Mouse (Mus musculus) brain, embryonic 14.5 days (tissue): ENCODE measurements around the gene Mex3b. TPM values are rescaled to one million over a fixed set of nuclear protein-coding genes. Genes with fewer than 3 reads are reported as not detected.
A peak's percentile ranks its signal among the peaks of the same experiment; 100 is the strongest.

Experiments used
- DNase-seq: peaks from one replicate; pipeline ENCODE4 v3.0.0-alpha.2; 2011; ENCODE audit warnings: low read depth
- CTCF ChIP-seq: fragments of 200-500 bp; IDR thresholded peaks from 2 replicates; pipeline ENCODE4 v1.5.1; 2012; ENCODE audit warnings: inconsistent platforms, mild to moderate bottlenecking, moderate library complexity, borderline replicate concordance; ENCODE audit not compliant: insufficient read depth, insufficient read length; ENCODE audit errors: extremely low read depth
- POLR2A ChIP-seq: fragments of 200-500 bp; IDR thresholded peaks from 2 replicates; pipeline ENCODE4 v1.6.1; 2012; ENCODE audit warnings: mild to moderate bottlenecking, inconsistent platforms, borderline replicate concordance; ENCODE audit not compliant: poor library complexity, insufficient read depth, insufficient read length, severe bottlenecking; ENCODE audit errors: extremely low read depth
- polyA plus RNA-seq: library from polyadenylated mRNA; depleted of rRNA; stranded (reverse); fragments of >200 nt; gene quantifications from 2 replicates; pipeline ENCODE4 v1.2.3, GENCODE M21; 2012

The Mex3b gene
- polyA plus RNA-seq, 1 experiment = 154 TPM

DNA sequence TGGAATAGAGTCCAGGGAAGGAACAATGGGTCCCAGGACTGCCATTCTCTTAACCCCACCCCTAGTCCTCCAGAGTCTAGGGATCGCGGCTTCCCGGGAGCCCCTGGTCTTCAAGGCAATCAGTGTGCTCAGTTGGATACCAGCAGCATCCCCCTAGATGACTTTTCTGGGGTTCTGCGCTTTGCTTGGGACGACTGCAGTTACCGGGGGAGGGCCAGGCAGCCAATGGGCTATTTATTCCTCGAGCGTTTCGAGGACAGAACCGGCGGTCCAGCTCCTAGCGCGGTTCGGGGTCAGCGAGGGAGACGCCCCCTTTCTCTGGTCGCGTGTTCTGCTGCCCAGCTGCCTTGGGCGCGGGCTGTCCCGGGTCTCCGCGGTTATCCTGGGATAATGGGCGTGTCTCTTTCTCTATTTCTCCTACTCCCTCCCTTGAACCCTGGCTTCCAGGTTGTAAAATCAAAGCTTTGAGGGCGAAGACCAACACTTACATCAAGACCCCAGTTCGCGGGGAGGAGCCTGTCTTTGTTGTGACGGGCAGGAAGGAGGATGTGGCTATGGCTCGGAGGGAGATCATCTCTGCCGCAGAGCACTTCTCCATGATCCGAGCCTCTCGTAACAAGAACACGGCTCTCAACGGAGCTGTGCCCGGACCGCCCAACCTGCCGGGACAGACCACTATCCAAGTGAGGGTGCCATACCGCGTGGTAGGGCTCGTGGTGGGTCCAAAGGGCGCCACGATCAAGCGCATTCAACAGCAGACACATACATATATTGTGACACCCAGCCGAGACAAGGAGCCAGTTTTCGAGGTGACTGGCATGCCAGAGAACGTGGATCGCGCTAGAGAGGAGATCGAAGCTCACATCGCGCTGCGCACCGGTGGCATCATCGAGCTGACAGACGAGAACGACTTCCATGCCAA lies 1.4 kb downstream of the Mex3b start:
- TF ChIP-seq CTCF (no peak), POLR2A (no peak)

DNA sequence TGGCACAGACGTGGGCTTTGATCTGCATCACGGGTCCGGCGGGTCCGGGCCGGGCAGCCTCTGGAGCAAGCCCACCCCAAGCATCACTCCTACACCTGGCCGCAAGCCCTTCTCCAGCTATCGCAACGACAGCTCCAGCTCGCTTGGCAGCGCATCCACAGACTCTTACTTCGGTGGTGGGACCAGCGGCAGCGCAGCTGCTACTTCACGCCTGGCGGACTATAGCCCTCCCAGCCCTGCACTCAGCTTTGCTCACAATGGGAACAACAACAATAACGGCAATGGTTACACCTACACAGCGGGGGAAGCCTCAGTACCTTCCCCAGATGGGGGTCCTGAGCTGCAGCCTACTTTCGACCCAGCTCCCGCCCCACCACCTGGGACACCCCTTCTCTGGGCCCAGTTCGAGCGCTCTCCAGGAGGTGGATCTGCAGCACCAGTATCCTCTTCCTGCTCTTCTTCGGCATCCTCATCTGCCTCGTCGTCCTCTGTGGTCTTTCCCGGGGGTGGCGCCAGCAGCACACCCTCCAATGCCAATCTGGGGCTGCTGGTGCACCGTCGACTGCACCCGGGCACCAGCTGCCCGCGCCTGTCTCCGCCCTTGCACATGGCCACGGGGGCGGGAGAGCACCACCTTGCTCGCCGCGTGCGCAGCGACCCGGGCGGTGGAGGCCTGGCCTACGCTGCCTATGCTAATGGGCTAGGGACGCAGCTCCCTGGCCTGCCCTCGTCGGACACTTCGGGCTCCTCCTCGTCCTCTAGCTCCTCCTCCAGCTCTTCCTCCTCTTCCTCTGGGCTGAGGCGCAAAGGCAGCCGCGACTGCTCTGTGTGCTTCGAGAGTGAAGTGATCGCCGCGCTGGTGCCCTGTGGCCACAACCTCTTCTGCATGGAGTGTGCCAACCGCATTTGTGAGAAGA lies 2.4 kb downstream of the Mex3b start:
- TF ChIP-seq POLR2A (no peak), CTCF (no peak)
- DNase-seq = peak; percentile 74

More for the DNA sequence above, 1.4 kb downstream of the Mex3b start:
- DNase-seq = peak; percentile 89

DNA sequence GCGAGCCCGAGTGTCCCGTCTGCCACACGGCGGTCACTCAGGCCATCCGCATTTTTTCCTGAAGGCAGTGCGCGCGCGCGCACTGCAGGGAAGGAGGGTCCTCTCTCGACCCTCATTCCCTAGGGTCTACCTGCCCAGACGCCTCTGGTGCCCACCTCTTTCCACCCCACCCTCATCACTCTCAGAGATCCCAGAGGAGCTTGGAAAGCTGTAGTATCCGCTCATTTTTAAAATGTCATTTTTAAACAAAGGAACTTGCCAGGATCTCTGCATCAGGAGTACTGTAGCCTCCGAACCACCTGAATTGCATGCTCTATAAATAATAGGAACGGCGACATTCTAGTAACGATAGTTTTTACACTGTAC lies 3.0 kb downstream of the Mex3b start:
- no peak for DNase-seq
- TF ChIP-seq CTCF = no peak
- no peak for TF ChIP-seq POLR2A

DNA sequence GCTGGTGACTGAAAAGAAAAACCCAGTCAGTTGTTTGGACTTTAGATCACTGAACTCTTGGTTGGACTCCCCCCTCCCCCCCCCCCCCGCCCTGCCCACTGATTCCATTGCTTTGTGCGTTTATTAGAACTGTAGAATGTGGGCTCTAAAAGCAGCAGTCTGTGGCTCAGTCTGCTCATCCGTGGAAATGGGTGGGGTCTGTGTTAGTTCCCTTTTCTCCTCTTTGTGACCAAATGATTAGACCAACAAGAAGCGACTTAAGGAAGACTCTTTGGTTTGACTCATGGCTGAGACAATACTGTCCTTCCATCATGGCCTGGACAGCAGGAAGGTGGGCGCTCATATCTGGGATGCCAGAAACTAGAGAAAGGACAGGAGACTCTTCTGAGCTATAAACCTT lies 9.4 kb downstream of the Mex3b start:
- no peak for TF ChIP-seq CTCF
- no peak for DNase-seq

DNA sequence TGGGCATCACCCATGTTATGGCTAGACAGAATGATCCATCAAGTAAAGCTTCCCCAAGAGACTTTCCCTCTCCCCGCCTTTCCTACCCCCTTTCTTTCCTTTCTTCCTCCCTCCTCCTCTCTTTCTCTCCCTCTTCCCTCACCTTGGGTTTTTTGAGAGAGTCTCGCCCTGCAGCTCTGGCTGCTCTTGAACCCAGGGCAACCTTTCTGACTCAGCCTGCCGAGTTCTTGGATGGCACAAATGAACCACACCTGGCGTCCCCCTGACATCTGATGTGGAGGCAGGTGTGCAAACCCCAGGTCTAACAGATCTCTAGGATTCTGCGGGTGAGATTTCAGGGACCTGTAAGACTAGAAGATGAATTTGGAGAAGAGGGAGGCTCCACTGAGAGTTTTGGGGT lies 12.9 kb downstream of the Mex3b start:
- no peak for DNase-seq
- no peak for TF ChIP-seq CTCF
- TF ChIP-seq POLR2A = no peak

DNA sequence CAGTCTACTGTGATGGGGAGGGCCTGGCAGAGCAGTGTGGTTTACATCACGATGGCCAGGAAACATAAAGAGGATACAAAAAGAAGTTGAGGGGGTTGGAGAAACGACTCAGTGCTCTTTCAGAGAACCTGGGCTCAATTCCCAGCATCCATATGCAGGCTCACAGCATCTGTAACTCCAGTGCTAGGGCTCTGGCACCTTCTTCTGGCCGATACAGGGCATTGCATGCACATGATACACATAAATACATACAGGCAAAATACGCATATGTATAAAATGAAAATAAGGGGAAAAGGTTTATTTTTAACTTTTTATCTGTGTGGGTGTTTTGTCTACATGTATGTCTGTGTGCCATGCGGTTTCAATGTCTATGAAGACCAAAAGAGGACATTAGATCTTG lies 13.6 kb downstream of the Mex3b start:
- no peak for DNase-seq

DNA sequence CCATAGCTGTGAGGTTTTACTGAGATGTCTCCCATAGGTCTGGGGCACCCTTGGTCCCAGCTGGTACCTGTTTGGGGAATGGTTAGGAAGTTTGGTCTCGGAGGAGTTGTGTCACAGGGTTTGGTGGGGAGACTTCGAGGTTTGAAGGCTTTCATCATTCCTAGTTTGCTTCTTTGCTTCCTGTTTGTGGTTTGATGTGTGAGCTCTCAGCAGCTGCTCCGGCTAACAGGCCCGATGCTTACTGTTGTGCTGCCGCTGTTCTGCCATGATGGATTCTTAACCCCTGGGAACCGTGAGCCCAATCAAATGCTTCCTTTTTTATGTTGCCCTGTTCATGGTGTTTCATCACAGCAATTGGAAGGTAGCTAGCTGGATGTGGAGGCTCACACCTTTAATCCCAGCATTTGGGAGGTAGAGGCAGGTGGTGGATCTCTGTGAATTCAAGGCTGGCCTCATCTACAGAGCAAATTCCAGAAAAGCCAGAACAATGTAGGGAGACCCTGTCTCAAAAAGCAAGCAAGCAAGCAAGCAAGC lies 23.3 kb downstream of the Mex3b start:
- no peak for TF ChIP-seq POLR2A
- no peak for TF ChIP-seq CTCF

More for the DNA sequence above, 13.6 kb downstream of the Mex3b start:
- peak; percentile 8; the same call in 1 of the 2 replicates for TF ChIP-seq CTCF
- TF ChIP-seq POLR2A = no peak

DNA sequence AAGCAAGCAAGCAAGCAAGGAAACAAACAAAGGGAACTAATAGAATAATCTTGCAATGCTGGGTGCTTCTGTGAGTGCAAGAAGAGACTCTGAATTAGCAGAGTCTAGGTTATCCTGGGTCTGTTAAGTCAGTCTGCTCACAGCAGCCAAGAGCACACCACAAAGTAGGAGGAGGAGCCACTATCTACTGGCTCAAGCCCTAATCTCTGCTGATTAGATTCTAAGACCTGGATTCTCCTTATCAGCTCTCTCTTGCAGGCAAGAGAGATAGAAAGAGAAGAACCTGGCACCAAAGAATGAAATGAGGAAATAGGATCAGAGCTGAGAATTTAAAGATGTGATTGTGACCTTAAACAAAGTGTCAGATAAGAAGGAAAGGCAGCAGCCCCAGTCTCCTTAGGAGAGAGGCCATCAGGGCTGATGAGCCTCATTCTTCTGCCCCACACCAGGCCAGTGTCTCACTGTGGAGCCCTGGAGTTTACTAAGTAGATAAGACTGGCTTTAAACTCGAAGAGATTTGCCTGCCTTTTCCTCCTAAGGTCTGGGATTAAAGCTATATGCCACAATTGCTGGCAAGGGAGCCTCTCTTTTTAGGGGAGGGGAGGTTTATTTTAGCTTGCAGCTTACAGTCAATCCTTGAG lies 23.9 kb downstream of the Mex3b start:
- DNase-seq = no peak
- no peak for TF ChIP-seq POLR2A
- TF ChIP-seq CTCF = no peak

More for the DNA sequence above, 23.3 kb downstream of the Mex3b start:
- DNase-seq = no peak

DNA sequence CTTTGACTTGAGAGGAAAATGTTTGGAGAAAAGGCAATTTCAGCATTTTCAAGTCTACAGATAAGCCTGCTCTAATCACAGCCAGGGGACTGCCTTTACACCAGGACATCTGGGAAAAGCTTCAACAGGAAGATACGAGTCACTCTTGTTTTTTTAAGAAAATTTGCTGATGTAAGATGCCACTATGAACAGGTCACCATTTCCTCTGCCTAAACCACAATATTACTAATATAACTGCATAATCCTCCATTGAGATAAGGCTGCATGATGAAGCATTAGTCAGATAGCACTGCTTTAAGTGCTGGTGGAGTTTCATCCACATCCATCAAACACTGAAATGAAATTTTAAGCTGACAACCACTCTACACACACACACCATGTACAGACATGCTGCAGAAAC lies 27.2 kb downstream of the Mex3b start:
- no peak for TF ChIP-seq CTCF
- no peak for TF ChIP-seq POLR2A
- DNase-seq = no peak

DNA sequence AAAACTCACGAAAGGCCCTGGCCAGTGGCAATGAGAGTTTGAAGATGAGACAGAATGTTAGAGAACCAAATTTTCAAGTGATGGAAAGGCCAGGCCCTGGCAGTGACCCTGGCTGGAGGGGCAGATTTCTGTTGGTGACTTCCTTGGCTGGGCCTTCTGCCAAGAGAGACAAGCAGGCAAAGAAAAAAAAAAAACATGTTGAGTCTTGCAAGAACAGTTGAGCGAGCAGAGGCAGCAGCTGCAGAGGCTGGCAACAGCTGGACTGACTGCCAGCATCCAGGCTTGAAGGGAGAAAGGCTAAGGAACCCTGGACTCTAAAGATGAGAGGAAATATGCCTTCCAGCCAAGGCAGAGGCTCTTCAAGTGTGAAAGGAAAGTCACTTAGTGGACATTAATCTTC lies 28.5 kb downstream of the Mex3b start:
- DNase-seq = no peak
- TF ChIP-seq CTCF (no peak), POLR2A (no peak)

DNA sequence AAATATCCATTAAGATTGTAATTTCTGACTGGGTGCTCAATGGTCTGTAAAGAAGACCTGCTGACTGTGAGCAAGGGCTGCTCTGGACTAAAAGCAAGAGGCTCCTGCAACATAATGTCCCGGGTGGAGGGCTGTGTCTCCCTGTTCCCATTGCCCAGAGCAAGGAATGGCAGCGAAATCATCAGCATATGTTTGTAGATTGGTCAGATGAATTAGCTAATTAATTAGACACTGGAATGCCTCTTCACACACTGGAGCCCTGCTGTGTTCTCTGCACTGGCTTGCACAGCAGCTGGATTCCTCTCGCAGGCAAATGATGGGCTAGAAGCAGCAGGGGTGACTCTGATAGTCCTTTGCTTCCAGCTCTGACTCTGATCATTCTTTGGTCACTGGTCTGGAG lies 29.6 kb downstream of the Mex3b start:
- no peak for TF ChIP-seq CTCF
- TF ChIP-seq POLR2A = no peak
- peak; percentile 45 for DNase-seq
